ENCODE assay signal across 20 mouse cellular contexts in the genomic region with DNA sequence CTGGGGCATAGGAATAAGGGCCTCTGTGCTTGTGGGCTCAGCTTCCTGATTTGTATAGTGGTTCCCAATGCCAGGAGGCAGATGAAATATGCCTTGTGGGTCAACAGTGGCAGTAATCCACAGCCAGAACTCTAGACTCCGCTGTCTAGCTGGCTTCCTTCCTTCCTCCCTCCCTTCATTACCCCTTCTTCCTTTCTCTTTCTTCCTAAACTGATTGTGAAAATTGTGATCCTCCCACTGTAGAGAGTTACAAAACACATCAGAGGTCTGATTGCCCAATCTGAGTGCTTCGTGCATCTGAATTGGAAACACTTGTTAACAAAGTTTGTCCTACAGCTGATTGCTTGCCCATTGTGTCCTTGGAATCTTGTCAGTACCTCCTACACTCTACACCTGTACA. TPM values are rescaled to one million over a fixed set of nuclear protein-coding genes. Genes with fewer than 3 reads are reported as not detected.
DNase-seq lines count a peak whose midpoint lies in the region; ATAC-seq and TF ChIP-seq lines count a peak whose summit lies in the region.
"Had no signal": no experiment of that assay in that cellular context is flagged by ENCODE, and none has a peak within 500 bp of the region (broad histone marks: within the 10 kb centered on the region; RNA-seq: fewer than 3 reads in every experiment).

No protein-coding gene starts in this region.

- no peaks in the 10 kb centered on the region for H3K27me3 ChIP-seq in liver, embryonic 16.5 days (ENCODE audit: control insufficient read depth, insufficient read depth, low read depth, low read length)
- no peaks in the 10 kb centered on the region for H3K27me3 ChIP-seq in liver, embryonic 11.5 days (replicated peaks; ENCODE audit: control insufficient read depth, insufficient read depth, low read length)
- no peaks in the 10 kb centered on the region for H3K27me3 ChIP-seq in lung, postnatal 0 days (replicated peaks; ENCODE audit: insufficient read depth, low read length)
- H3K27me3 ChIP-seq in thymus, adult 2 months (ENCODE audit: control insufficient read depth, insufficient read depth, low read length) = no peaks in the 10 kb centered on the region
- H3K27me3 ChIP-seq: forebrain, embryonic 13.5 days had no signal

- H3K27ac ChIP-seq in liver, embryonic 16.5 days (ENCODE audit: low read length) = peak overlapping the region; percentile 8; the same call in 1 of the 2 replicates
- no peak overlapping the region for H3K27ac ChIP-seq in liver, embryonic 11.5 days (ENCODE audit: low read depth, low read length)
- H3K27ac ChIP-seq in lung, postnatal 0 days (ENCODE audit: low read length) = no peak overlapping the region
- H3K27ac ChIP-seq in thymus, adult 2 months (ENCODE audit: control insufficient read depth, insufficient read depth, low read length) = no peak overlapping the region
- H3K27ac ChIP-seq: forebrain, embryonic 13.5 days; hindbrain, embryonic 14.5 days had no signal

- H3K4me2 ChIP-seq in liver, embryonic 16.5 days (ENCODE audit: low read depth, low read length) = no peak overlapping the region
- H3K4me2 ChIP-seq in liver, embryonic 11.5 days = no peak overlapping the region
- no peak overlapping the region for H3K4me2 ChIP-seq in lung, postnatal 0 days (replicated peaks; ENCODE audit: low read depth, low read length)
- H3K4me2 ChIP-seq: forebrain, embryonic 13.5 days; hindbrain, embryonic 14.5 days; lung, embryonic 14.5 days had no signal

- peak; percentile 24; the same call in 1 of the 2 replicates for ATAC-seq in liver, embryonic 16.5 days (ENCODE audit: low read depth)
- ATAC-seq in liver, embryonic 11.5 days (replicated peaks; ENCODE audit: low FRiP score) = no peak
- peak; percentile 82 for ATAC-seq in lung, postnatal 0 days
- ATAC-seq: forebrain, embryonic 13.5 days had no signal

- H3K9ac ChIP-seq in liver, embryonic 16.5 days (ENCODE audit: low read depth, low read length) = no peak overlapping the region
- no peak overlapping the region for H3K9ac ChIP-seq in liver, embryonic 11.5 days (ENCODE audit: low read depth, low read length)
- H3K9ac ChIP-seq in lung, postnatal 0 days (replicated peaks; ENCODE audit: low read depth) = no peak overlapping the region
- H3K9ac ChIP-seq: forebrain, embryonic 13.5 days; hindbrain, embryonic 14.5 days; lung, embryonic 14.5 days had no signal

- DNase-seq in liver, embryonic 11.5 days (ENCODE audit: low spot score) = no peak
- DNase-seq in fibroblast of lung, adult 2 months (ENCODE audit: low read depth) = peak; percentile 66
- peak; percentile 90 for DNase-seq in lung, postnatal 0 days (ENCODE audit: low spot score)
- no peak for DNase-seq in thymus, adult 2 months
- no peak for DNase-seq in gastrocnemius, adult 8-10 months (ENCODE audit: low spot score in 2 of 2)
- no peak for DNase-seq in layer of hippocampus, postnatal 25 days (ENCODE audit: extremely low spot score in 1 of 2, low spot score in 1 of 2)
- DNase-seq: cerebellum, postnatal 10 days; gastrocnemius, postnatal 14 days; left cerebral cortex, postnatal 4 days; lung, embryonic 14.5 days; midbrain, embryonic 14.5 days; thymus, adult 18-20 months had no signal

- H3K4me3 ChIP-seq in liver, embryonic 16.5 days (ENCODE audit: low read depth, low read length) = no peak overlapping the region
- no peak overlapping the region for H3K4me3 ChIP-seq in liver, embryonic 11.5 days (ENCODE audit: low read depth, low read length)
- H3K4me3 ChIP-seq in lung, postnatal 0 days (ENCODE audit: low read depth, low read length) = no peak overlapping the region
- H3K4me3 ChIP-seq in thymus, adult 2 months (ENCODE audit: control insufficient read depth, insufficient read depth, low read length) = no peak overlapping the region
- H3K4me3 ChIP-seq: forebrain, embryonic 13.5 days had no signal

- H3K4me1 ChIP-seq in liver, embryonic 16.5 days (ENCODE audit: control insufficient read depth, low read depth, low read length) = peaks cover 5% of the 10 kb centered on the region
- H3K4me1 ChIP-seq in liver, embryonic 11.5 days (replicated peaks; ENCODE audit: control insufficient read depth, insufficient read depth, low read length) = no peaks in the 10 kb centered on the region
- no peaks in the 10 kb centered on the region; the same call in 1 of the 2 replicates for H3K4me1 ChIP-seq in lung, postnatal 0 days (ENCODE audit: insufficient read depth, low read depth, low read length)
- H3K4me1 ChIP-seq in thymus, adult 2 months (replicated peaks; ENCODE audit: control insufficient read depth, insufficient read depth, low read length) = no peaks in the 10 kb centered on the region
- H3K4me1 ChIP-seq: forebrain, embryonic 13.5 days had no signal

- H3K9me3 ChIP-seq in liver, embryonic 16.5 days (replicated peaks; ENCODE audit: control insufficient read depth, low read length) = no peaks in the 10 kb centered on the region
- H3K9me3 ChIP-seq in liver, embryonic 11.5 days (ENCODE audit: control insufficient read depth, low read length) = no peaks in the 10 kb centered on the region
- H3K9me3 ChIP-seq in lung, postnatal 0 days (ENCODE audit: low read length) = no peaks in the 10 kb centered on the region
- H3K9me3 ChIP-seq: forebrain, embryonic 13.5 days had no signal

- no peak for TF ChIP-seq EP300 in lung, postnatal 0 days (IDR thresholded peaks at IDR 0.05)

- H3K36me3 ChIP-seq in liver, embryonic 16.5 days (ENCODE audit: control insufficient read depth, insufficient read depth) = no peaks in the 10 kb centered on the region
- H3K36me3 ChIP-seq in liver, embryonic 11.5 days (ENCODE audit: control insufficient read depth, insufficient read depth, low read length) = no peaks in the 10 kb centered on the region
- no peaks in the 10 kb centered on the region for H3K36me3 ChIP-seq in lung, postnatal 0 days (ENCODE audit: insufficient read depth, low read length)
- H3K36me3 ChIP-seq in thymus, adult 2 months (ENCODE audit: control insufficient read depth, insufficient read depth, low read length) = no peaks in the 10 kb centered on the region

- WGBS in liver, embryonic 16.5 days (ENCODE audit: insufficient replicate concordance) = 21% methylated on average over 2 of the region's 2 CpGs
- WGBS in liver, embryonic 11.5 days = 39% methylated on average over 2 of the region's 2 CpGs
- 23% methylated on average over 2 of the region's 2 CpGs for WGBS in lung, postnatal 0 days
- WGBS in thymus, adult 2 months = 24% methylated on average over 2 of the region's 2 CpGs

- TF ChIP-seq CTCF in lung, postnatal 0 days (IDR thresholded peaks at IDR 0.05) = no peak
- TF ChIP-seq CTCF in thymus, adult 2 months (IDR thresholded peaks at IDR 0.05; ENCODE audit: borderline replicate concordance, control insufficient read depth, extremely low read depth, insufficient read depth, low read length, poor library complexity) = no peak

- no peak for TF ChIP-seq POLR2A in thymus, adult 2 months (IDR thresholded peaks at IDR 0.05; ENCODE audit: control insufficient read depth, extremely low read depth, insufficient read depth, low read length, poor library complexity)

RNA-seq across cellular contexts. Expression of a gene that starts 2.9 kb away (rescaled TPM):
- polyA plus RNA-seq in liver, embryonic 16.5 days (2015; fragmentation: Nextera tagmentation; extraction: Ambion mirVana) = not detected in 2 replicates
- not detected in 2 replicates for polyA plus RNA-seq in liver, embryonic 11.5 days (2014; fragmentation: Nextera tagmentation; extraction: Ambion mirVana)
- polyA plus RNA-seq in lung, postnatal 0 days (2015; fragmentation: Nextera tagmentation; extraction: Ambion mirVana) = not detected in 2 replicates
- polyA plus RNA-seq in thymus, adult 2 months (2012; rRNA removed) = 0.08 TPM in 1 of 2 replicates, not detected in the other
- total RNA-seq in gastrocnemius, adult 8-10 months (2022) = not detected
- total RNA-seq in layer of hippocampus, postnatal 25 days (2021) = under 1 TPM in 1 of 2 experiments, not detected in 1; 0.22 TPM
- total RNA-seq: CH12.LX; gastrocnemius, postnatal 14 days; left cerebral cortex, postnatal 4 days had no signal
- polyA plus RNA-seq: embryonic facial prominence, embryonic 11.5 days; forebrain, embryonic 13.5 days; heart, embryonic 14.5 days; hindbrain, embryonic 14.5 days; lung, embryonic 14.5 days; midbrain, embryonic 14.5 days; neural tube, embryonic 11.5 days had no signal

RNA-seq across cellular contexts. Expression of a gene that starts 7.0 kb away (rescaled TPM):
- not detected in 2 replicates for polyA plus RNA-seq in liver, embryonic 16.5 days (2015; fragmentation: Nextera tagmentation; extraction: Ambion mirVana)
- not detected in 2 replicates for polyA plus RNA-seq in liver, embryonic 11.5 days (2014; fragmentation: Nextera tagmentation; extraction: Ambion mirVana)
- polyA plus RNA-seq in lung, postnatal 0 days (2015; fragmentation: Nextera tagmentation; extraction: Ambion mirVana) = not detected in 2 replicates
- polyA plus RNA-seq in thymus, adult 2 months (2012; rRNA removed) = not detected in 2 replicates
- total RNA-seq in gastrocnemius, adult 8-10 months (2022) = not detected
- under 1 TPM; 0.44 to 0.61 TPM for total RNA-seq in layer of hippocampus, postnatal 25 days (2021)
- total RNA-seq: CH12.LX; gastrocnemius, postnatal 14 days had no signal
- polyA plus RNA-seq: embryonic facial prominence, embryonic 11.5 days; forebrain, embryonic 13.5 days; heart, embryonic 14.5 days; lung, embryonic 14.5 days; midbrain, embryonic 14.5 days; neural tube, embryonic 11.5 days had no signal

RNA-seq across cellular contexts. Expression of a gene that starts 14.9 kb away (rescaled TPM):
- polyA plus RNA-seq in liver, embryonic 16.5 days (2015; fragmentation: Nextera tagmentation; extraction: Ambion mirVana) = not detected in 2 replicates
- not detected in 2 replicates for polyA plus RNA-seq in liver, embryonic 11.5 days (2014; fragmentation: Nextera tagmentation; extraction: Ambion mirVana)
- polyA plus RNA-seq in lung, postnatal 0 days (2015; fragmentation: Nextera tagmentation; extraction: Ambion mirVana) = not detected in 2 replicates
- not detected in 2 replicates for polyA plus RNA-seq in thymus, adult 2 months (2012; rRNA removed)
- total RNA-seq in gastrocnemius, adult 8-10 months (2022) = not detected
- total RNA-seq in layer of hippocampus, postnatal 25 days (2021) = under 1 TPM; 0.30 to 0.52 TPM
- total RNA-seq: CH12.LX; gastrocnemius, postnatal 14 days; left cerebral cortex, postnatal 4 days had no signal
- polyA plus RNA-seq: embryonic facial prominence, embryonic 11.5 days; forebrain, embryonic 13.5 days; heart, embryonic 14.5 days; hindbrain, embryonic 14.5 days; lung, embryonic 14.5 days; midbrain, embryonic 14.5 days; neural tube, embryonic 11.5 days had no signal

RNA-seq across cellular contexts. Expression of a gene that starts 16.3 kb away (rescaled TPM):
- 8.2 and 8.6 TPM in 2 replicates for polyA plus RNA-seq in liver, embryonic 16.5 days (2015; fragmentation: Nextera tagmentation; extraction: Ambion mirVana)
- polyA plus RNA-seq in liver, embryonic 11.5 days (2014; fragmentation: Nextera tagmentation; extraction: Ambion mirVana) = 43.0 and 51.7 TPM in 2 replicates
- polyA plus RNA-seq in lung, postnatal 0 days (2015; fragmentation: Nextera tagmentation; extraction: Ambion mirVana) = 0.14 and 0.20 TPM in 2 replicates
- polyA plus RNA-seq in thymus, adult 2 months (2012; rRNA removed) = 0.19 and 0.22 TPM in 2 replicates
- total RNA-seq in gastrocnemius, adult 8-10 months (2022) = not detected
- under 1 TPM; 0.54 to 0.80 TPM for total RNA-seq in layer of hippocampus, postnatal 25 days (2021)
- total RNA-seq: CH12.LX; gastrocnemius, postnatal 14 days; left cerebral cortex, postnatal 4 days had no signal
- polyA plus RNA-seq: heart, embryonic 14.5 days; lung, embryonic 14.5 days; neural tube, embryonic 11.5 days had no signal

RNA-seq across cellular contexts. Expression of a gene that starts 27.6 kb away (rescaled TPM):
- not detected in 2 replicates for polyA plus RNA-seq in liver, embryonic 16.5 days (2015; fragmentation: Nextera tagmentation; extraction: Ambion mirVana)
- polyA plus RNA-seq in liver, embryonic 11.5 days (2014; fragmentation: Nextera tagmentation; extraction: Ambion mirVana) = not detected in 2 replicates
- polyA plus RNA-seq in lung, postnatal 0 days (2015; fragmentation: Nextera tagmentation; extraction: Ambion mirVana) = not detected in 2 replicates
- 0.11 TPM in 1 of 2 replicates, not detected in the other for polyA plus RNA-seq in thymus, adult 2 months (2012; rRNA removed)
- not detected for total RNA-seq in gastrocnemius, adult 8-10 months (2022)
- not detected for total RNA-seq in layer of hippocampus, postnatal 25 days (2021)
- total RNA-seq: CH12.LX; gastrocnemius, postnatal 14 days; layer of hippocampus, postnatal 10 days; left cerebral cortex, postnatal 4 days had no signal
- polyA plus RNA-seq: embryonic facial prominence, embryonic 11.5 days; forebrain, embryonic 13.5 days; heart, embryonic 14.5 days; hindbrain, embryonic 14.5 days; lung, embryonic 14.5 days; midbrain, embryonic 14.5 days; neural tube, embryonic 11.5 days had no signal

Comparison
In these comparisons a context has a peak if more than half of its experiments do, and no peak if none do; other contexts are left out.
1. DNase-seq: peak in fibroblast of lung, adult 2 months (single experiment) and lung, postnatal 0 days (single experiment); none in liver, embryonic 11.5 days (single experiment), thymus, adult 2 months (single experiment), gastrocnemius, adult 8-10 months (0 of 2) and layer of hippocampus, postnatal 25 days (0 of 2).